Comparison of ENCODE assay signal across 26 mouse cellular contexts in genomic region chr11:100292884-100293283, GRCm38 (mm10). TPM values are rescaled to one million over a fixed set of nuclear protein-coding genes. Genes with fewer than 3 reads are reported as not detected.
DNase-seq lines count a peak whose midpoint lies in the region; ATAC-seq and TF ChIP-seq lines count a peak whose summit lies in the region.
"Had no signal": no experiment of that assay in that cellular context is flagged by ENCODE, and none has a peak within 500 bp of the region (broad histone marks: within the 10 kb centered on the region; RNA-seq: fewer than 3 reads in every experiment).

No protein-coding gene starts in this region.

- H3K4me1 ChIP-seq in hindbrain, embryonic 12.5 days, result 0 out of 2 replicates have a peak, but pooled peaks cover 3% of the 10 kb centered on the region
- H3K4me1 ChIP-seq in hindbrain, embryonic 16.5 days (ENCODE audit: control insufficient read depth, insufficient read depth, low read depth, low read length), result peaks cover 2% of the 10 kb centered on the region; the same call in 1 of the 2 replicates
- H3K4me1 ChIP-seq in neural tube, embryonic 11.5 days (ENCODE audit: control insufficient read depth, insufficient read depth, low read length), result no peaks in the 10 kb centered on the region
- peaks cover 5% of the 10 kb centered on the region for H3K4me1 ChIP-seq in neural tube, embryonic 15.5 days
- H3K4me1 ChIP-seq in forebrain, postnatal 0 days (ENCODE audit: insufficient read depth), result no peaks in the 10 kb centered on the region

- H3K27me3 ChIP-seq in hindbrain, embryonic 12.5 days, result no peaks in the 10 kb centered on the region
- no peaks in the 10 kb centered on the region for H3K27me3 ChIP-seq in hindbrain, embryonic 16.5 days (replicated peaks; ENCODE audit: control insufficient read depth, insufficient read depth, low read length)
- no peaks in the 10 kb centered on the region for H3K27me3 ChIP-seq in neural tube, embryonic 11.5 days (ENCODE audit: control insufficient read depth, insufficient read depth, low read length)
- no peaks in the 10 kb centered on the region for H3K27me3 ChIP-seq in neural tube, embryonic 15.5 days (replicated peaks)
- no peaks in the 10 kb centered on the region for H3K27me3 ChIP-seq in forebrain, postnatal 0 days (ENCODE audit: insufficient read depth, low read length)
- H3K27me3 ChIP-seq: hindbrain, embryonic 15.5 days; Patski had no signal

- no peaks in the 10 kb centered on the region for H3K9me3 ChIP-seq in hindbrain, embryonic 12.5 days (replicated peaks)
- no peaks in the 10 kb centered on the region for H3K9me3 ChIP-seq in hindbrain, embryonic 16.5 days (ENCODE audit: control insufficient read depth, low read length)
- H3K9me3 ChIP-seq in neural tube, embryonic 11.5 days (ENCODE audit: control insufficient read depth, low read length), result no peaks in the 10 kb centered on the region
- H3K9me3 ChIP-seq in neural tube, embryonic 15.5 days (replicated peaks), result no peaks in the 10 kb centered on the region
- no peaks in the 10 kb centered on the region for H3K9me3 ChIP-seq in forebrain, postnatal 0 days (ENCODE audit: low read length)
- H3K9me3 ChIP-seq: embryonic facial prominence, embryonic 12.5 days; heart, embryonic 12.5 days; hindbrain, embryonic 10.5 days; hindbrain, embryonic 15.5 days had no signal

- H3K27ac ChIP-seq in hindbrain, embryonic 12.5 days, result no peak overlapping the region
- no peak overlapping the region for H3K27ac ChIP-seq in hindbrain, embryonic 16.5 days (ENCODE audit: low read depth, low read length)
- H3K27ac ChIP-seq in neural tube, embryonic 11.5 days (ENCODE audit: low read depth, low read length), result no peak overlapping the region
- H3K27ac ChIP-seq in neural tube, embryonic 15.5 days (replicated peaks), result no peak overlapping the region
- no peak overlapping the region for H3K27ac ChIP-seq in forebrain, postnatal 0 days (ENCODE audit: low read depth, low read length)
- H3K27ac ChIP-seq: embryonic facial prominence, embryonic 12.5 days; gastrocnemius, adult 2 months; hindbrain, embryonic 10.5 days; hindbrain, embryonic 15.5 days had no signal

- no peak overlapping the region for H3K4me3 ChIP-seq in hindbrain, embryonic 12.5 days
- no peak overlapping the region for H3K4me3 ChIP-seq in hindbrain, embryonic 16.5 days (ENCODE audit: low read length)
- no peak overlapping the region for H3K4me3 ChIP-seq in neural tube, embryonic 11.5 days (ENCODE audit: low read depth, low read length)
- no peak overlapping the region for H3K4me3 ChIP-seq in neural tube, embryonic 15.5 days (replicated peaks)
- no peak overlapping the region for H3K4me3 ChIP-seq in forebrain, postnatal 0 days (ENCODE audit: low read depth, low read length)
- H3K4me3 ChIP-seq: embryonic facial prominence, embryonic 12.5 days; gastrocnemius, adult 2 months; heart, embryonic 12.5 days; hindbrain, embryonic 10.5 days; hindbrain, embryonic 15.5 days had no signal

- DNase-seq in neural tube, embryonic 11.5 days (ENCODE audit: low spot score), result no peak
- DNase-seq in brain, embryonic 14.5 days (ENCODE audit: low read depth), result peak; percentile 75
- DNase-seq in forebrain, postnatal 0 days, result no peak
- no peak for DNase-seq in lung, postnatal 10 days
- DNase-seq: adrenal gland, adult 2 months; adrenal gland, postnatal 25 days; cerebellum, adult 2 months; cerebellum, postnatal 10 days; gastrocnemius, adult 2 months; gastrocnemius, postnatal 25 days; kidney, adult 11 months had no signal

- WGBS in hindbrain, embryonic 12.5 days, result 47% methylated on average over 6 of the region's 6 CpGs
- 42% methylated on average over 6 of the region's 6 CpGs for WGBS in hindbrain, embryonic 16.5 days
- 54% methylated on average over 6 of the region's 6 CpGs for WGBS in neural tube, embryonic 11.5 days
- 42% methylated on average over 6 of the region's 6 CpGs for WGBS in neural tube, embryonic 15.5 days
- WGBS in forebrain, postnatal 0 days, result 32% methylated on average over 6 of the region's 6 CpGs

- no peak for TF ChIP-seq POLR2A in brain, embryonic 14.5 days (IDR thresholded peaks at IDR 0.05; ENCODE audit: borderline replicate concordance, extremely low read depth, insufficient read depth, insufficient read length, poor library complexity, severe bottlenecking)

- H3K9ac ChIP-seq in hindbrain, embryonic 12.5 days, result no peak overlapping the region
- no peak overlapping the region for H3K9ac ChIP-seq in hindbrain, embryonic 16.5 days (ENCODE audit: low read depth, low read length)
- no peak overlapping the region for H3K9ac ChIP-seq in neural tube, embryonic 11.5 days (ENCODE audit: low read length)
- H3K9ac ChIP-seq in neural tube, embryonic 15.5 days (replicated peaks), result no peak overlapping the region
- H3K9ac ChIP-seq in forebrain, postnatal 0 days, result no peak overlapping the region
- H3K9ac ChIP-seq: embryonic facial prominence, embryonic 12.5 days; heart, embryonic 12.5 days; hindbrain, embryonic 15.5 days had no signal

- no peak overlapping the region for H3K4me2 ChIP-seq in hindbrain, embryonic 12.5 days (replicated peaks)
- no peak overlapping the region for H3K4me2 ChIP-seq in hindbrain, embryonic 16.5 days (ENCODE audit: low read length)
- H3K4me2 ChIP-seq in neural tube, embryonic 11.5 days (ENCODE audit: low read depth), result no peak overlapping the region
- no peak overlapping the region for H3K4me2 ChIP-seq in neural tube, embryonic 15.5 days
- no peak overlapping the region for H3K4me2 ChIP-seq in forebrain, postnatal 0 days (ENCODE audit: low read depth)
- H3K4me2 ChIP-seq: embryonic facial prominence, embryonic 12.5 days; heart, embryonic 12.5 days; hindbrain, embryonic 15.5 days had no signal

- TF ChIP-seq CTCF in brain, embryonic 14.5 days (IDR thresholded peaks at IDR 0.05; ENCODE audit: borderline replicate concordance, extremely low read depth, insufficient read depth, insufficient read length), result no peak
- TF ChIP-seq CTCF in forebrain, postnatal 0 days (IDR thresholded peaks at IDR 0.05; ENCODE audit: low read depth), result no peak

- 0 out of 2 replicates have a peak, but pooled peaks have one; percentile 38 for ATAC-seq in hindbrain, embryonic 12.5 days (ENCODE audit: low FRiP score)
- no peak for ATAC-seq in hindbrain, embryonic 16.5 days
- ATAC-seq in neural tube, embryonic 11.5 days (ENCODE audit: insufficient read depth, low FRiP score, low TSS enrichment), result peak; percentile 48; the same call in 1 of the 2 replicates
- ATAC-seq in neural tube, embryonic 15.5 days (ENCODE audit: low FRiP score), result no peak
- peak; percentile 24; the same call in 1 of the 2 replicates for ATAC-seq in forebrain, postnatal 0 days
- no peak for ATAC-seq in CD4-positive, CD25-positive, alpha-beta regulatory T cell, adult 4 months
- ATAC-seq: inflammation-experienced regulatory T-cells, adult 6 months; Patski had no signal

- H3K36me3 ChIP-seq in hindbrain, embryonic 12.5 days, result no peaks in the 10 kb centered on the region
- H3K36me3 ChIP-seq in hindbrain, embryonic 16.5 days (ENCODE audit: control insufficient read depth, insufficient read depth, low read length), result no peaks in the 10 kb centered on the region
- H3K36me3 ChIP-seq in neural tube, embryonic 11.5 days (ENCODE audit: control insufficient read depth, insufficient read depth, low read length), result no peaks in the 10 kb centered on the region
- H3K36me3 ChIP-seq in neural tube, embryonic 15.5 days, result no peaks in the 10 kb centered on the region
- no peaks in the 10 kb centered on the region for H3K36me3 ChIP-seq in forebrain, postnatal 0 days (ENCODE audit: insufficient read depth)
- H3K36me3 ChIP-seq: embryonic facial prominence, embryonic 12.5 days; heart, embryonic 12.5 days; hindbrain, embryonic 10.5 days; hindbrain, embryonic 15.5 days had no signal

RNA-seq across cellular contexts. Expression of gene Krt42, which starts 23.2 kb away (rescaled TPM):
- polyA plus RNA-seq in hindbrain, embryonic 12.5 days (2016; fragmentation: Nextera tagmentation; extraction: Ambion mirVana), result not detected in 2 replicates
- polyA plus RNA-seq in hindbrain, embryonic 16.5 days (2015; fragmentation: Nextera tagmentation; extraction: Ambion mirVana), result not detected in 2 replicates
- polyA plus RNA-seq in neural tube, embryonic 11.5 days (2014; fragmentation: Nextera tagmentation; extraction: Ambion mirVana), result not detected in 2 replicates
- not detected in 2 replicates for polyA plus RNA-seq in neural tube, embryonic 15.5 days (2015; fragmentation: Nextera tagmentation; extraction: Ambion mirVana)
- 0.08 TPM in 1 of 2 replicates, not detected in the other for polyA plus RNA-seq in brain, embryonic 14.5 days (2012; rRNA removed)
- not detected in 2 replicates for total RNA-seq in forebrain, postnatal 0 days (2014; rRNA removed)
- not detected in 2 replicates for polyA plus RNA-seq in forebrain, postnatal 0 days (2015; fragmentation: Nextera tagmentation; extraction: Ambion mirVana)
- polyA plus RNA-seq in CD4-positive, CD25-positive, alpha-beta regulatory T cell, adult 4 months (2017; shearing (Covaris generic)), result not detected
- total RNA-seq: adrenal gland, adult 2 months; adrenal gland, postnatal 25 days; common myeloid progenitor, adult 5-6 weeks; gastrocnemius, adult 2 months; gastrocnemius, postnatal 25 days; granulocyte monocyte progenitor cell, adult 5-6 weeks; heart, adult 8-10 months; heart, postnatal 25 days had no signal
- polyA plus RNA-seq: cerebellum, adult 2 months; embryonic facial prominence, embryonic 12.5 days; heart, embryonic 12.5 days; heart, embryonic 16.5 days; hindbrain, embryonic 10.5 days; hindbrain, embryonic 15.5 days; inflammation-experienced regulatory T-cells, adult 6 months had no signal

RNA-seq across cellular contexts. Expression of gene Eif1, which starts 26.8 kb away (rescaled TPM):
- polyA plus RNA-seq in hindbrain, embryonic 12.5 days (2016; fragmentation: Nextera tagmentation; extraction: Ambion mirVana), result 1,343 and 1,447 TPM in 2 replicates
- 1,208 and 1,248 TPM in 2 replicates for polyA plus RNA-seq in hindbrain, embryonic 16.5 days (2015; fragmentation: Nextera tagmentation; extraction: Ambion mirVana)
- polyA plus RNA-seq in neural tube, embryonic 11.5 days (2014; fragmentation: Nextera tagmentation; extraction: Ambion mirVana), result 1,679 and 1,757 TPM in 2 replicates
- 1,270 and 1,336 TPM in 2 replicates for polyA plus RNA-seq in neural tube, embryonic 15.5 days (2015; fragmentation: Nextera tagmentation; extraction: Ambion mirVana)
- polyA plus RNA-seq in brain, embryonic 14.5 days (2012; rRNA removed), result 291 and 330 TPM in 2 replicates
- total RNA-seq in forebrain, postnatal 0 days (2014; rRNA removed), result 105 and 115 TPM in 2 replicates
- polyA plus RNA-seq in forebrain, postnatal 0 days (2015; fragmentation: Nextera tagmentation; extraction: Ambion mirVana), result 1,342 and 1,370 TPM in 2 replicates
- polyA plus RNA-seq in CD4-positive, CD25-positive, alpha-beta regulatory T cell, adult 4 months (2017; shearing (Covaris generic)), result 1,000 to 10,000 TPM; 1,870 to 3,129 TPM

RNA-seq across cellular contexts. Expression of gene Krt17, which starts 32.1 kb away (rescaled TPM):
- polyA plus RNA-seq in hindbrain, embryonic 12.5 days (2016; fragmentation: Nextera tagmentation; extraction: Ambion mirVana), result 3.1 and 3.2 TPM in 2 replicates
- 0.36 and 0.70 TPM in 2 replicates for polyA plus RNA-seq in hindbrain, embryonic 16.5 days (2015; fragmentation: Nextera tagmentation; extraction: Ambion mirVana)
- polyA plus RNA-seq in neural tube, embryonic 11.5 days (2014; fragmentation: Nextera tagmentation; extraction: Ambion mirVana), result 0.88 and 1.1 TPM in 2 replicates
- polyA plus RNA-seq in neural tube, embryonic 15.5 days (2015; fragmentation: Nextera tagmentation; extraction: Ambion mirVana), result 0.73 and 63.9 TPM in 2 replicates
- polyA plus RNA-seq in brain, embryonic 14.5 days (2012; rRNA removed), result 2.1 and 6.1 TPM in 2 replicates
- total RNA-seq in forebrain, postnatal 0 days (2014; rRNA removed), result 0.31 TPM in 1 of 2 replicates, not detected in the other
- polyA plus RNA-seq in forebrain, postnatal 0 days (2015; fragmentation: Nextera tagmentation; extraction: Ambion mirVana), result 0.47 and 0.51 TPM in 2 replicates
- 1 to 10 TPM; 1.7 to 6.4 TPM for polyA plus RNA-seq in CD4-positive, CD25-positive, alpha-beta regulatory T cell, adult 4 months (2017; shearing (Covaris generic))
- total RNA-seq: adrenal gland, adult 2 months; adrenal gland, postnatal 25 days; common myeloid progenitor, adult 5-6 weeks; gastrocnemius, adult 2 months; gastrocnemius, postnatal 25 days; granulocyte monocyte progenitor cell, adult 5-6 weeks; heart, adult 8-10 months; heart, postnatal 25 days had no signal
- polyA plus RNA-seq: adrenal gland, adult 2 months had no signal

RNA-seq across cellular contexts. Expression of gene Gast, which starts 41.3 kb away (rescaled TPM):
- polyA plus RNA-seq in hindbrain, embryonic 12.5 days (2016; fragmentation: Nextera tagmentation; extraction: Ambion mirVana), result 0.89 TPM in 1 of 2 replicates, not detected in the other
- 0.52 TPM in 1 of 2 replicates, not detected in the other for polyA plus RNA-seq in hindbrain, embryonic 16.5 days (2015; fragmentation: Nextera tagmentation; extraction: Ambion mirVana)
- not detected in 2 replicates for polyA plus RNA-seq in neural tube, embryonic 11.5 days (2014; fragmentation: Nextera tagmentation; extraction: Ambion mirVana)
- polyA plus RNA-seq in neural tube, embryonic 15.5 days (2015; fragmentation: Nextera tagmentation; extraction: Ambion mirVana), result 0.75 TPM in 1 of 2 replicates, not detected in the other
- polyA plus RNA-seq in brain, embryonic 14.5 days (2012; rRNA removed), result 0.60 and 0.66 TPM in 2 replicates
- not detected in 2 replicates for total RNA-seq in forebrain, postnatal 0 days (2014; rRNA removed)
- polyA plus RNA-seq in forebrain, postnatal 0 days (2015; fragmentation: Nextera tagmentation; extraction: Ambion mirVana), result 0.48 and 0.51 TPM in 2 replicates
- polyA plus RNA-seq in CD4-positive, CD25-positive, alpha-beta regulatory T cell, adult 4 months (2017; shearing (Covaris generic)), result not detected
- total RNA-seq: adrenal gland, adult 2 months; adrenal gland, postnatal 25 days; common myeloid progenitor, adult 5-6 weeks; gastrocnemius, adult 2 months; gastrocnemius, postnatal 25 days; granulocyte monocyte progenitor cell, adult 5-6 weeks; heart, adult 8-10 months; heart, postnatal 25 days had no signal
- polyA plus RNA-seq: adrenal gland, adult 2 months; cerebellum, adult 2 months; embryonic facial prominence, embryonic 12.5 days; heart, embryonic 12.5 days; heart, embryonic 16.5 days; inflammation-experienced regulatory T-cells, adult 6 months; Patski had no signal

RNA-seq across cellular contexts. Expression of gene Krt16, which starts 44.2 kb away (rescaled TPM):
- not detected in 2 replicates for polyA plus RNA-seq in hindbrain, embryonic 12.5 days (2016; fragmentation: Nextera tagmentation; extraction: Ambion mirVana)
- polyA plus RNA-seq in hindbrain, embryonic 16.5 days (2015; fragmentation: Nextera tagmentation; extraction: Ambion mirVana), result not detected in 2 replicates
- polyA plus RNA-seq in neural tube, embryonic 11.5 days (2014; fragmentation: Nextera tagmentation; extraction: Ambion mirVana), result not detected in 2 replicates
- 0.27 TPM in 1 of 2 replicates, not detected in the other for polyA plus RNA-seq in neural tube, embryonic 15.5 days (2015; fragmentation: Nextera tagmentation; extraction: Ambion mirVana)
- 0.06 and 0.12 TPM in 2 replicates for polyA plus RNA-seq in brain, embryonic 14.5 days (2012; rRNA removed)
- not detected in 2 replicates for total RNA-seq in forebrain, postnatal 0 days (2014; rRNA removed)
- not detected in 2 replicates for polyA plus RNA-seq in forebrain, postnatal 0 days (2015; fragmentation: Nextera tagmentation; extraction: Ambion mirVana)
- polyA plus RNA-seq in CD4-positive, CD25-positive, alpha-beta regulatory T cell, adult 4 months (2017; shearing (Covaris generic)), result not detected
- total RNA-seq: adrenal gland, adult 2 months; adrenal gland, postnatal 25 days; common myeloid progenitor, adult 5-6 weeks; gastrocnemius, adult 2 months; gastrocnemius, postnatal 25 days; granulocyte monocyte progenitor cell, adult 5-6 weeks; heart, adult 8-10 months; heart, postnatal 25 days had no signal
- polyA plus RNA-seq: adrenal gland, adult 2 months; cerebellum, adult 2 months; embryonic facial prominence, embryonic 12.5 days; heart, embryonic 12.5 days; hindbrain, embryonic 10.5 days; hindbrain, embryonic 15.5 days; inflammation-experienced regulatory T-cells, adult 6 months; Patski had no signal

Comparison
In these comparisons a context has a peak if more than half of its experiments do, and no peak if none do; other contexts are left out.
1. ATAC-seq: peak in hindbrain, embryonic 12.5 days (single experiment), neural tube, embryonic 11.5 days (single experiment) and forebrain, postnatal 0 days (single experiment); none in hindbrain, embryonic 16.5 days (single experiment), neural tube, embryonic 15.5 days (single experiment) and CD4-positive, CD25-positive, alpha-beta regulatory T cell, adult 4 months (single experiment).